ENCODE assay signal across 26 mouse cellular contexts in genomic region chr14:101853207-101853606, GRCm38 (mm10).
DNase-seq lines count a peak whose midpoint lies in the region; ATAC-seq and TF ChIP-seq lines count a peak whose summit lies in the region.
"Had no signal": no experiment of that assay in that cellular context is flagged by ENCODE, and none has a peak within 500 bp of the region (broad histone marks: within the 10 kb centered on the region; RNA-seq: fewer than 3 reads in every experiment).

No protein-coding gene starts in this region.

- no peak overlapping the region for H3K4me3 ChIP-seq in heart, adult 2 months
- H3K4me3 ChIP-seq in liver, adult 2 months (ENCODE audit: insufficient read depth, low read depth, low read length) = no peak overlapping the region
- H3K4me3 ChIP-seq in liver, embryonic 11.5 days (ENCODE audit: low read depth, low read length) = no peak overlapping the region
- no peak overlapping the region for H3K4me3 ChIP-seq in myocyte
- H3K4me3 ChIP-seq: embryonic facial prominence, embryonic 12.5 days; embryonic facial prominence, embryonic 15.5 days; heart, embryonic 13.5 days had no signal

- no peaks in the 10 kb centered on the region for H3K9me3 ChIP-seq in liver, embryonic 11.5 days (ENCODE audit: control insufficient read depth, low read length)
- H3K9me3 ChIP-seq: embryonic facial prominence, embryonic 12.5 days; embryonic facial prominence, embryonic 15.5 days; heart, embryonic 13.5 days had no signal

- peak overlapping the region; percentile 62 for H3K27ac ChIP-seq in heart, adult 2 months
- H3K27ac ChIP-seq in liver, adult 2 months (replicated peaks; ENCODE audit: insufficient read depth, low read depth, low read length) = no peak overlapping the region
- H3K27ac ChIP-seq in liver, embryonic 11.5 days (ENCODE audit: low read depth, low read length) = no peak overlapping the region
- H3K27ac ChIP-seq: embryonic facial prominence, embryonic 12.5 days; embryonic facial prominence, embryonic 15.5 days; hindbrain, embryonic 14.5 days; hindbrain, postnatal 0 days had no signal

- no peak for ATAC-seq in liver, embryonic 11.5 days (replicated peaks; ENCODE audit: low FRiP score)
- ATAC-seq: forebrain, embryonic 14.5 days; forebrain, postnatal 0 days; hindbrain, postnatal 0 days; inflammation-experienced regulatory T-cells, adult 6 months had no signal

- no peak for DNase-seq in heart, adult 2 months
- DNase-seq in heart, postnatal 25 days (ENCODE audit: low spot score) = no peak
- peak; percentile 41 for DNase-seq in liver, adult 2 months (ENCODE audit: extremely low read depth, low read depth, low spot score)
- DNase-seq in liver, embryonic 11.5 days (ENCODE audit: low spot score) = no peak
- no peak for DNase-seq in adrenal gland, postnatal 4 days (ENCODE audit: low spot score in 2 of 2)
- DNase-seq: adrenal gland, postnatal 10 days; adrenal gland, postnatal 36 days; B cell, adult 2 months; cerebellum, adult 11 months; cerebellum, adult 2 months; cerebellum, adult 9-11 months; cerebellum, postnatal 25 days; forebrain, postnatal 0 days; gastrocnemius, postnatal 36 days; heart, postnatal 36 days had no signal

- peaks cover 3% of the 10 kb centered on the region for H3K79me2 ChIP-seq in heart, adult 2 months (replicated peaks; ENCODE audit: control insufficient read depth, insufficient read depth, low read length)
- peaks cover 16% of the 10 kb centered on the region; the same call in 1 of the 2 replicates for H3K79me2 ChIP-seq in liver, adult 2 months (ENCODE audit: control insufficient read depth, insufficient read depth, low read length)
- H3K79me2 ChIP-seq in myocyte (ENCODE audit: control insufficient read depth, insufficient read depth) = peaks cover 21% of the 10 kb centered on the region

- TF ChIP-seq EP300 in heart, adult 2 months (IDR thresholded peaks at IDR 0.05; ENCODE audit: insufficient read depth, low read depth, low read length) = no peak

- no peak for TF ChIP-seq CTCF in heart, adult 2 months (IDR thresholded peaks at IDR 0.05)
- no peak for TF ChIP-seq CTCF in liver, adult 2 months (IDR thresholded peaks at IDR 0.05; ENCODE audit: low read depth, low read length)

- no peak overlapping the region for H3ac ChIP-seq in myocyte (ENCODE audit: control insufficient read depth, insufficient read length)

- peaks cover 13% of the 10 kb centered on the region for H3K4me1 ChIP-seq in heart, adult 2 months (ENCODE audit: control insufficient read depth, insufficient read depth, low read length)
- H3K4me1 ChIP-seq in liver, adult 2 months (ENCODE audit: control insufficient read depth, insufficient read depth, low read length) = peaks cover 8% of the 10 kb centered on the region
- H3K4me1 ChIP-seq in liver, embryonic 11.5 days (replicated peaks; ENCODE audit: control insufficient read depth, insufficient read depth, low read length) = no peaks in the 10 kb centered on the region

- intact Hi-C loops in heart, adult 2 months (cut with DNase I) = no loop called here
- intact Hi-C loops in heart, postnatal 25 days (cut with DNase I) = no loop called here

- 82% methylated on average over 1 of the region's 1 CpGs for WGBS in heart, adult 2 months
- WGBS in liver, adult 2 months = 51% methylated on average over 1 of the region's 1 CpGs
- 71% methylated on average over 1 of the region's 1 CpGs for WGBS in liver, embryonic 11.5 days

- H3K9ac ChIP-seq in heart, adult 2 months (ENCODE audit: low read depth, low read length) = no peak overlapping the region
- no peak overlapping the region for H3K9ac ChIP-seq in liver, adult 2 months (ENCODE audit: low read depth, low read length)
- H3K9ac ChIP-seq in liver, embryonic 11.5 days (ENCODE audit: low read depth, low read length) = no peak overlapping the region
- H3K9ac ChIP-seq: embryonic facial prominence, embryonic 12.5 days; embryonic facial prominence, embryonic 15.5 days; forebrain, postnatal 0 days; heart, embryonic 13.5 days; hindbrain, embryonic 14.5 days had no signal

- peaks cover 27% of the 10 kb centered on the region for H3K36me3 ChIP-seq in heart, adult 2 months (ENCODE audit: control insufficient read depth, insufficient read depth, low read length)
- no peaks in the 10 kb centered on the region for H3K36me3 ChIP-seq in liver, adult 2 months (ENCODE audit: control insufficient read depth, insufficient read depth, low read length)
- no peaks in the 10 kb centered on the region for H3K36me3 ChIP-seq in liver, embryonic 11.5 days (ENCODE audit: control insufficient read depth, insufficient read depth, low read length)
- no peaks in the 10 kb centered on the region for H3K36me3 ChIP-seq in myocyte (ENCODE audit: control insufficient read depth, insufficient read depth)
- H3K36me3 ChIP-seq: embryonic facial prominence, embryonic 12.5 days; embryonic facial prominence, embryonic 15.5 days; G1E; heart, embryonic 13.5 days had no signal

- no peak overlapping the region for H3K4me2 ChIP-seq in liver, embryonic 11.5 days
- peak overlapping the region; percentile 20 for H3K4me2 ChIP-seq in myocyte (ENCODE audit: low read depth)
- H3K4me2 ChIP-seq: embryonic facial prominence, embryonic 12.5 days; embryonic facial prominence, embryonic 15.5 days; heart, embryonic 13.5 days; hindbrain, embryonic 14.5 days had no signal

- TF ChIP-seq POLR2A in heart, adult 2 months (IDR thresholded peaks at IDR 0.05; ENCODE audit: insufficient read depth, low read depth, low read length) = no peak
- TF ChIP-seq POLR2A in liver, adult 2 months (IDR thresholded peaks at IDR 0.05; ENCODE audit: extremely low read depth, insufficient read depth, low read length) = no peak
- no peak for TF ChIP-seq POLR2A in myocyte (IDR thresholded peaks at IDR 0.05; ENCODE audit: insufficient read length, low read depth)

- H3K27me3 ChIP-seq in heart, adult 2 months (ENCODE audit: control insufficient read depth, insufficient read depth, low read length) = no peaks in the 10 kb centered on the region
- no peaks in the 10 kb centered on the region for H3K27me3 ChIP-seq in liver, adult 2 months (ENCODE audit: control insufficient read depth, insufficient read depth, low read length)
- H3K27me3 ChIP-seq in liver, embryonic 11.5 days (replicated peaks; ENCODE audit: control insufficient read depth, insufficient read depth, low read length) = no peaks in the 10 kb centered on the region
- no peaks in the 10 kb centered on the region for H3K27me3 ChIP-seq in myocyte (ENCODE audit: control insufficient read depth, insufficient read depth, insufficient read length)
- H3K27me3 ChIP-seq: CH12.LX; embryonic facial prominence, embryonic 12.5 days; embryonic facial prominence, embryonic 15.5 days; heart, embryonic 13.5 days; Patski had no signal

TF ChIP-seq in myocyte, 11 proteins besides CTCF, POLR2A, EP300 and RAD21:
- TF ChIP-seq POLR2AphosphoS2 (IDR thresholded peaks at IDR 0.05; ENCODE audit: insufficient read length, low read depth) = no peak
- TF ChIP-seq TCF3 (IDR thresholded peaks at IDR 0.05; ENCODE audit: insufficient read length, low read depth) = no peak
- no peak for TF ChIP-seq E2F4 (IDR thresholded peaks at IDR 0.05; ENCODE audit: insufficient read depth)
- TF ChIP-seq MAX (IDR thresholded peaks at IDR 0.05; ENCODE audit: low read depth) = no peak
- no peak for TF ChIP-seq MYOD1 (IDR thresholded peaks at IDR 0.05; ENCODE audit: control insufficient read depth in 1 of 3, insufficient read length in 2 of 3, low read depth in 2 of 3)
- no peak for TF ChIP-seq SRF (IDR thresholded peaks at IDR 0.05; ENCODE audit: control insufficient read depth, insufficient read length, low read depth)
- TF ChIP-seq MYOG (IDR thresholded peaks at IDR 0.05; ENCODE audit: control insufficient read depth in 1 of 3, insufficient read depth in 1 of 3, insufficient read length in 2 of 3, low read depth in 2 of 3) = no peak
